Mouse (Mus musculus) kidney, embryonic 15.5 days (tissue): Measurements from ENCODE around the gene Pds5b. TPM values are rescaled to one million over a fixed set of nuclear protein-coding genes. Genes with fewer than 3 reads are reported as not detected.
"Not testable (repeated sequence)": the region's sequence is repeated elsewhere in the genome, so short reads cannot be mapped to it uniquely, and the experiment has no call there.

Experiments used
- ATAC-seq: fragments of 200-750 bp; cut with Nextera tagmentation; replicated peaks from 2 replicates; pipeline ENCODE4 v1.8.0; 2017; ENCODE audit warnings: moderate TSS enrichment; ENCODE audit not compliant: low FRiP score
- H3K27ac ChIP-seq: fragments of 300-500 bp; sonication (generic); 2 replicates; pipeline ENCODE4 v1.5.1; 2015; ENCODE audit warnings: mild to moderate bottlenecking, inconsistent platforms
- H3K27me3 ChIP-seq: fragments of 300-500 bp; sonication (generic); 2 replicates; pipeline ENCODE4 v1.6.1; 2015; ENCODE audit warnings: inconsistent platforms
- H3K36me3 ChIP-seq: fragments of 300-500 bp; sonication (generic); 2 replicates; pipeline ENCODE4 v1.6.1; 2015; ENCODE audit warnings: inconsistent platforms
- H3K4me1 ChIP-seq: fragments of 300-500 bp; sonication (generic); 2 replicates; pipeline ENCODE4 v1.6.1; 2015; ENCODE audit warnings: inconsistent platforms
- H3K4me2 ChIP-seq: fragments of 300-500 bp; sonication (generic); 2 replicates; pipeline ENCODE4 v1.6.1; 2015; ENCODE audit warnings: moderate library complexity, mild to moderate bottlenecking, inconsistent platforms
- H3K4me3 ChIP-seq: fragments of 300-500 bp; sonication (generic); replicated peaks from 2 replicates; pipeline ENCODE4 v1.5.1; 2015; ENCODE audit warnings: mild to moderate bottlenecking, inconsistent platforms
- H3K9ac ChIP-seq: fragments of 300-500 bp; sonication (generic); 2 replicates; pipeline ENCODE4 v1.6.1; 2015; ENCODE audit warnings: mild to moderate bottlenecking, inconsistent platforms
- H3K9me3 ChIP-seq: fragments of 300-500 bp; sonication (generic); replicated peaks from 2 replicates; pipeline ENCODE4 v1.6.1; 2016; ENCODE audit warnings: inconsistent platforms
- WGBS: fragments of 180-500 bp; shearing (Covaris S2); methylation state at CpG from one replicate; pipeline ENCODE4 v1.1.7; 2015; ENCODE audit warnings: mixed read lengths; 5-methylcytosine and 5-hydroxymethylcytosine counted together
- polyA plus RNA-seq: library from polyadenylated mRNA; unstranded; fragments of >200 nt; fragmentation: Nextera tagmentation; extraction: Ambion mirVana; gene quantifications from 2 replicates; pipeline ENCODE4 v1.2.1, GENCODE M21; 2015

Gene Pds5b
- polyA plus RNA-seq, 1 experiment from 2014 or later = 33.8 TPM

DNA sequence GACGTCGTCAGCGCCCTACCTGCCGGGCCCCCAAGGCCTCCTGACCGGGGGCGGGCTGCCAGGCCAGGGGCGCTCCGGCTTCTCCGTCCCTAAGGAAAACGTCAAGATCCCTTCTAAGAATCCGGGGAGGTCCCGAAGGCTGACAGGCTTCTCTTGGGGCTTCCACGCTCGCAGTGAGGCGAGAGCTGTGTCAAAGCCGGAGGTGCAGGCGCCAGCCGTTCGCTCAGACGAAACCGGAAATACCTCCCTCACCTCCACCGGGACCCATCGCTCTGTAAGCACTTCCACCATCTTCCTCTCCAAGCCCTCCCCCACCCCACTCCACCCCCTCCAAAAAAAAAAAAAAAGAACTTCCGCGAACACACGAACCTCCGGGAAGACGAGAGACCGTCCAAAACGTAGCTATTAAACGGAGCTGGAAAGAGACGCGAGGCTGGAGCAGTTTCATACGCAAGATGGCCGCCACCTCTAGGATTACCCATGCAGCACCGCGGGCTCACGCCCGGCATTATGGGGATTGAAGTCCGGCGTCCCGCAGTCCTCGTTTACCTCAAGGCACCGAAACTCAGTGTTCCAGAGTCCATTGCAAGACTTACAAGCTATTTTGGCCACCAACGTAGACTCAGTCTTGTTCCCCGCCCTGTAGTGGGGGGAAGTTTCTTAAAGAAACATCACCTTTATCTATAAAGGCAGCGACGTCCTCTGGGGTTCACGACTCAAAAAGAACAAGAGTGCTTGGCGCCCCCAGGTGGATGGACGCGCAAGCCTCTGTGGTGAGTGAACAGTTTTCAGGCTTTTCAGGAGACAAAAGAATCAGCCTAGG, 8.2 kb upstream of the Pds5b start:
- peaks cover 16% of the 10 kb centered on the region for H3K4me1 ChIP-seq
- ATAC-seq = peak; percentile 99
- peaks cover 22% of the 10 kb centered on the region for H3K36me3 ChIP-seq
- H3K27ac ChIP-seq = peak overlapping the region; percentile 99
- H3K9ac ChIP-seq = peak overlapping the region; percentile 95
- H3K27me3 ChIP-seq = no peaks in the 10 kb centered on the region
- H3K4me2 ChIP-seq = peak overlapping the region; percentile 67
- H3K9me3 ChIP-seq = no peaks in the 10 kb centered on the region
- WGBS = under 1% methylated on average over 52 of the region's 52 CpGs
- peak overlapping the region; percentile 100 for H3K4me3 ChIP-seq

DNA sequence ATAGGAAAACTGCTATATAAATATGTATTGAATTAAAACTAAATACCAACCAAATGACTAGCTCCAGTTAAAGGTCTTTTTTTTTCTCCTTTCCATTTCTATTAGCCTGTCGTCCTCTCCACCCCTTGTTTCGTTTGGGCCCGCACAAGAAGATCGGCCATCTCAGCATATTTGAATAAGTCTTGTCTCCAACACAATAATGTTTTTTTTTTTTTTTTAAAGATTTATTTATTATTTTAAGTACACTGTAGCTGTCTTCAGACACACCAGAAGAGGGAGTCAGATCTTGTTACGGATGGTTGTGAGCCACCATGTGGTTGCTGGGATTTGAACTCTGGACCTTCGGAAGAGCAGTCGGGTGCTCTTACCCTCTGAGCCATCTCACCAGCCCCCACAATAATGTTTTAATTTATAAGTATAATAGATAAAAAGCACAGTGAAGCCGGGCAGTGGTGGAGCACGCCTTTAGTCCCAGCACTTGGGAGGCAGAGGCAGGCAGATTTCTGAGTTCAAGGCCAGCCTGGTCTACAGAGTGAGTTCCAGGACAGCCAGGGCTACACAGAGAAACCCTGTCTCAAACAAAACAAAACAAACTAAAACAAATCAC, 7.3 kb upstream of the Pds5b start, which contains the start of gene N4bp2l2:
Gene N4bp2l2, minus strand, starts transcription at position 51 of the 607 bp plus-strand sequence.
- Histone ChIP-seq H3K36me3 (peaks cover 14% of the 10 kb centered on the region), H3K9ac (peak within 1 kb of the TSS; percentile 95), H3K4me3 (peak within 1 kb of the TSS; percentile 100), H3K4me1 (peaks cover 12% of the 10 kb centered on the region), H3K27ac (peak within 1 kb of the TSS; percentile 99), H3K4me2 (peak within 1 kb of the TSS; percentile 67)
- 91% methylated on average over 9 of the region's 9 CpGs for WGBS
- H3K27me3 ChIP-seq, ATAC-seq, H3K9me3 ChIP-seq: not testable (repeated sequence)

DNA sequence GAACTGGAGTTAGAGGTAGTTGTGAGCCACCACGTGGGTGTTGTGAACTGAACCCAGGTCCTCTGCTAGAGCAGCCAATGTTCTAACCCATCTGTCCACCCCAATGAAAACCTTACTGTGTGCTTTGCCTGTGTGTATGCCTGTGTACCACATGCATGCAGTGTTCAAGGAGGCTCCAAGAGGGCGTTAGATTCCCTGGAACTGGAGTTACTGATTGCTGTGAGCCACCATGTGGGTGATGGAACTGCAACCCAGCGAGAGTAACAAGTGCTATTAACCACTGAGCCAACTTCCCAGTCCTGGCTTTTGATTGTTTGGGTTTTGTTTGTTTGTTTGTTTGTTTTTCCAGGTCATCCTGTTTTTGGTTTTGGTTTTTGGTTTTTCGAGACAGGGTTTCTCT, 4.8 kb upstream of the Pds5b start:
- WGBS = 61% methylated on average over 4 of the region's 4 CpGs
- H3K4me2 ChIP-seq = no peak overlapping the region
- no peak for ATAC-seq
- H3K36me3 ChIP-seq = no peaks in the 10 kb centered on the region
- H3K4me3 ChIP-seq = no peak overlapping the region
- H3K27ac ChIP-seq = no peak overlapping the region
- H3K27me3 ChIP-seq = no peaks in the 10 kb centered on the region
- H3K9me3 ChIP-seq = no peaks in the 10 kb centered on the region
- 0 out of 2 replicates have a peak, but pooled peaks cover 3% of the 10 kb centered on the region for H3K4me1 ChIP-seq
- no peak overlapping the region for H3K9ac ChIP-seq

DNA sequence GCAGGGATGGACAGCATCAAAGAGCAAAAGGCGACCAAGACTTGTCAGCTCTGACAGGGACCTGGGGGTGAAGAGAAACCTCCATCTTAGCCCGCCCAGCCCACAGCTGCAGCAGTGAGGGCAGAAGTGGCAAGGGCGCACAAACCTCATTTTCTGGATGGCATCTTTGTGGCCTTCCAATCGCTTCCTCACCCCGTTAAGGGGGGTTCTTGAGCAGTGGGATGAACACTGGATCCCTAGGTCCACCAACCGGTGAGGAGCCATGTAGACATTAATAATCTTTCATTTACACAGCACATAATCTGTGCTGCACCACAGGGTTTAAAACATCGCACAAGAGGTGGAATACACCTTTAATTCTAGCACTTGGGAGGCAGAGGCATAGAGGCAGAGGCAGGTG, 1.2 kb upstream of the Pds5b start:
- H3K4me3 ChIP-seq = no peak overlapping the region
- 93% methylated on average over 7 of the region's 7 CpGs for WGBS

DNA sequence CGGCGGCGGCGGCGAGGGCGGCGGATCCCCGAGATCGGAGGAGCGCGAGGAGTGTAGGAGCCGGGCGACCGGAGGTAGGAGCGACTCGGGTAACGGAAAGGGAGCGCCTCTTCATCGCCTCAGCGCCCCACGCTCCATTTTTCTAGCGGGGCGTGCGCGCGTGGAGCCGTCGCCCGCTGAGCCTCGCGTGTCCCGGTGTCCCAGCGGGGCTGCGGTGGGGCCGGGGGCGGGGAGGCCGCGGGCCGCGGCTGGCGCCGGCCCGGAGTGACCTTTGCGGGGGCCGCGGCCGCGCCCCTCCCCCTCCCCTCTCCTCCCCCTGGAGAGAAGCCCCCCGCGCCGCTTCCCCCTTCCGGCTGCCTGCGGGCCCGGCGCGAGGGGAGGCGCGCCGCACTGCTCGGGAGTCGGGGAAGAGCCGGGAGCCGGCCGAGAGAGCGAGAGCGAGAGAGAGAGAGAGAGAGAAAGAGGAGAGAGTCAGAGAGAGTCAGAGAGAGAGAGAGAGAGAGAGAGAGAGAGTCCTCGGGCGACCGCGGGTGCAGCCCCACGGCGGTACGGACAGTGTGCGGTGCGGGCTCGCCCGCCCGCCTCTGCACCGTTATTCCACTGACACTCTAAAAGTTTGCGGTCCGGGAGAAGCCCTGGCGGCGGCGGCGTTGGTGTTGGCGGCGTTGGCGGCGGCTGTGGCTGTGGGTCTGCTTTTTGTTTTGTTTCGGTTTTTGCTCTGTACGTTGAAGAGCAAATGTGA, 512 bp downstream of the Pds5b start:
- no peaks in the 10 kb centered on the region for H3K9me3 ChIP-seq
- peak overlapping the region; percentile 97 for H3K9ac ChIP-seq
- H3K4me1 ChIP-seq = peaks cover 15% of the 10 kb centered on the region
- peak overlapping the region; percentile 68 for H3K4me2 ChIP-seq
- peak overlapping the region; percentile 94 for H3K27ac ChIP-seq
- WGBS = under 1% methylated on average over 68 of the region's 91 CpGs
- H3K27me3 ChIP-seq = no peaks in the 10 kb centered on the region
- no peaks in the 10 kb centered on the region for H3K36me3 ChIP-seq
- ATAC-seq = peak; percentile 73
- peak overlapping the region; percentile 95 for H3K4me3 ChIP-seq

More for the DNA sequence above, 1.2 kb upstream of the Pds5b start:
- H3K27me3 ChIP-seq = no peaks in the 10 kb centered on the region
- no peak for ATAC-seq
- no peaks in the 10 kb centered on the region for H3K36me3 ChIP-seq
- no peak overlapping the region for H3K9ac ChIP-seq
- H3K9me3 ChIP-seq = no peaks in the 10 kb centered on the region
- peaks cover 15% of the 10 kb centered on the region for H3K4me1 ChIP-seq
- H3K4me2 ChIP-seq = no peak overlapping the region
- no peak overlapping the region for H3K27ac ChIP-seq

DNA sequence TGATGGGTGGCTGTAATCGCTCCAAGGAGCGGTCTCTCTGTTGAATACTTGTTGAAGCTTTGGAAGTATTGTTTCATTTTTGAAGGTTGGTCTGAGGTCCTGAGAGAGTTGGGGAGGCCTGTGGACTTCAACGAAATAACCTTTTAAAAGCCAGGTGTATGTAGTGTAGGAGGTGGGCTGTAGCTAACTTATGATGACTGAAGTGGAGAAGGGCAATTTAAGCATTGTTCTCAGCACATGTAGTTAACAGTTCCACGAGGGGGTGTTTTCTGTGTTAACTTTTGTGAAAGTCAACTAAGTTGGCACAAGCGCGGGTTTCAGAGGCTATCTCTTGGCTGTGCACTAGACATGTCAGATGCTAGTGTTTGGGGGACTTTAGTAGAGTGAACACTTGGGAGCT, 1.3 kb downstream of the Pds5b start:
- H3K4me2 ChIP-seq = peak overlapping the region; percentile 68
- no peaks in the 10 kb centered on the region for H3K9me3 ChIP-seq
- H3K4me1 ChIP-seq = peaks cover 15% of the 10 kb centered on the region
- H3K36me3 ChIP-seq = no peaks in the 10 kb centered on the region
- WGBS = 53% methylated on average over 6 of the region's 6 CpGs
- H3K4me3 ChIP-seq = peak overlapping the region; percentile 95
- H3K27ac ChIP-seq = no peak overlapping the region
- ATAC-seq = no peak
- no peaks in the 10 kb centered on the region for H3K27me3 ChIP-seq
- H3K9ac ChIP-seq = peak overlapping the region; percentile 97

DNA sequence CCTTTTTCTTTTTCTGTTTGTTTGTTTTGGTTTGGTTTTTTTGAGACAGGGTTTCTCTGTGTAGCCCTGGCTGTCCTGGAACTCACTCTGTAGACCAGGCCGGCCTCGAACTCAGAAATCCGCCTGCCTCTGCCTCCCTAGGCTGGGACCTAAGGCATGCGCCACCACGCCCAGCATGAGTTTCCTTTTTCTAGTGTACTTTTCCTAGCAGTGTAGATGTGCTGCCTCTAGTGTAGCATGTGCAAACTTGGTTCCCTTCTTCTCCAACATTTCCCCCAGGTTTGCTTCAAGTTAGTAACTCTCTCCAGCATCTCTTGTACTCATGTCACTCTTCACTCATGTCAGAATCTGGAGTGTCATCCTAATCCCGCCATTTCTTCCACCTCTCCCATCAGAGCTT, 9.3 kb downstream of the Pds5b start:
- 97% methylated on average over 6 of the region's 6 CpGs for WGBS
- not testable (repeated sequence) for H3K9ac ChIP-seq, H3K9me3 ChIP-seq, H3K4me3 ChIP-seq, H3K4me2 ChIP-seq, H3K4me1 ChIP-seq, H3K27ac ChIP-seq, H3K27me3 ChIP-seq, H3K36me3 ChIP-seq, ATAC-seq

DNA sequence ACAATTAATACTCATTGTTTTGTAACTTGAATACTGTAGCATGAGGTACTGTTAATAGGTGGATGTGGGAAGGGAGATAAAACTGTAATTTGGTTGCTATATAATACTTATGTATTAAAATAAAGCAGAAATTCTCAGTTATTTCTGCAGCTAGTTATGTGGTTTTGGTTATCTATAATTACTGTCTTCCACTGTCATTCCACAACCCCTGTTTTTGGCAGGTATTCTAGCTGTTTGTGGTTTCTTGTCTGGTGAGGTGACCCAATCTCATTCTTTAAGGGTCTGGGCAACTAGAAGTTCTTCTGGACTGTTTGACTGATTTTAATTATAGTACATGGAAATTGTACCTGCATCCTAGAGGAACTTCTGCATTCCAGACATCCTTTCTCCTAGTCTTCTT, 17.1 kb downstream of the Pds5b start:
- peaks cover 10% of the 10 kb centered on the region for H3K36me3 ChIP-seq
- no peaks in the 10 kb centered on the region for H3K4me1 ChIP-seq
- ATAC-seq = no peak
- H3K27me3 ChIP-seq = no peaks in the 10 kb centered on the region
- no peak overlapping the region for H3K27ac ChIP-seq
- H3K9me3 ChIP-seq = 0 out of 2 replicates have a peak, but pooled peaks cover 3% of the 10 kb centered on the region
- no peak overlapping the region for H3K4me3 ChIP-seq
- no peak overlapping the region for H3K4me2 ChIP-seq
- H3K9ac ChIP-seq = no peak overlapping the region

DNA sequence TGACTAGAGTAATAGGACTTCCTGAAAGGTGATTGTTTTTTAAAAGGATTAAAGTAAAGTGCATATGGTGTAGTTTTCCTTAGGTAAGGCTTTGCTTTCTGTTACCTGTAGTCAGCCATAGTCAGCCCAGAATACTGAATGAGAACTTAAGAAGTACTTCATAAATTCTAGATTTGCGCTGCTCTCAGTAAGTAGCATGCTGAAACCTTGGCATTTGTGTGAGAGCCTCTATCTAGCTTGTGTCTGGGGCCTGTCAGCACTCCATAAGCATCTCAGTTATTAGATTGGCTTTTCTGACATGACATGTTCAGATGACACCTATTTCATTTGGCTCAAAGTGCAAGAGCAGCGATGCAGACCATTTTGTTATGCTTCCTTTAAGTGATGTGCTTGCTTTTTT, 19.7 kb downstream of the Pds5b start:
- ATAC-seq = no peak
- H3K27ac ChIP-seq = no peak overlapping the region
- no peaks in the 10 kb centered on the region for H3K4me1 ChIP-seq
- 0 out of 2 replicates have a peak, but pooled peaks cover 3% of the 10 kb centered on the region for H3K9me3 ChIP-seq
- H3K36me3 ChIP-seq = peaks cover 25% of the 10 kb centered on the region
- H3K27me3 ChIP-seq = no peaks in the 10 kb centered on the region
- no peak overlapping the region for H3K9ac ChIP-seq
- 95% methylated on average over 2 of the region's 2 CpGs for WGBS
- no peak overlapping the region for H3K4me2 ChIP-seq
- H3K4me3 ChIP-seq = no peak overlapping the region

DNA sequence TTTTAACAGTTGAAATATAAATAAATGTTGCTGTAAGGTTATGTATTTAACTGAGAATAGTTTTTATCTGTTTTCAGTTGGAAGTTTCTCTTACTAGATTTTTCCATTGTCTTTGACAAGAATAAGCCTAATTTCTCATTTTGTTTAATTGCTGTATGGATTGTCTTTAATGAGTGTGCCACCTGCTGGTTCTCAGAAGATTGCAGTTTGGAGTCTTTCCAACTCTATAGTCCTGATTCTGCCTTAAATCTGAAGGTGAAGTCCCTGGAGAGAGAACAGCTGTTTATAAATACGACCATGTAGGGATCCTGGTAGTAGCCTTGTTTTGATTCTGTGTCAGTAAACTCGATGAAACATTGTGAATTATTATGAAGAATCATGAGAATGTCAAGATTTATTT, 29.2 kb downstream of the Pds5b start:
- Histone ChIP-seq H3K27me3 (no peaks in the 10 kb centered on the region), H3K9ac (no peak overlapping the region), H3K4me2 (no peak overlapping the region), H3K9me3 (no peaks in the 10 kb centered on the region), H3K4me3 (no peak overlapping the region), H3K36me3 (peaks cover 11% of the 10 kb centered on the region; the same call in 1 of the 2 replicates), H3K27ac (no peak overlapping the region), H3K4me1 (no peaks in the 10 kb centered on the region)
- ATAC-seq = no peak
- WGBS = 47% methylated on average over 2 of the region's 2 CpGs

DNA sequence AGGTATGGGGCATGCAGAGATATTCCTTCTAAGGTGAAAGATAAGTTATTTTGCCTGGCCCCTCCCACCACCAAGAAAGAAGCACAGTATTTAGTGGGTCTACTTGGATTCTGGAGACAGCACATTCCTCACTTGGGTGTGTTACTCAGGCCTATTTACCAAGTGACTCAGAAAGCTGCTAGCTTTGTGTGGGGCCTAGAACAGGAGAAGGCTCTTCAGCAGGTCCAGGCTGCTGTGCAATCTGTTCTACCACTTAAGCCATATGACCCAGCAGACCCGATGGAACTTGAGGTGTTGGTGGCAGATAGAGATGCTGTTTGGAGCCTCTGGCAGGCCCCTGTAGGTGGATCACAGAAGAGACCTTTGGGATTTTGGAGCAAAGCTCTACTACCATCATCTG, 33.1 kb downstream of the Pds5b start:
- not testable (repeated sequence) for H3K9ac ChIP-seq, H3K9me3 ChIP-seq, H3K36me3 ChIP-seq, H3K4me3 ChIP-seq, H3K4me1 ChIP-seq, H3K27ac ChIP-seq, H3K27me3 ChIP-seq, ATAC-seq, H3K4me2 ChIP-seq
- 94% methylated on average over 1 of the region's 1 CpGs for WGBS

DNA sequence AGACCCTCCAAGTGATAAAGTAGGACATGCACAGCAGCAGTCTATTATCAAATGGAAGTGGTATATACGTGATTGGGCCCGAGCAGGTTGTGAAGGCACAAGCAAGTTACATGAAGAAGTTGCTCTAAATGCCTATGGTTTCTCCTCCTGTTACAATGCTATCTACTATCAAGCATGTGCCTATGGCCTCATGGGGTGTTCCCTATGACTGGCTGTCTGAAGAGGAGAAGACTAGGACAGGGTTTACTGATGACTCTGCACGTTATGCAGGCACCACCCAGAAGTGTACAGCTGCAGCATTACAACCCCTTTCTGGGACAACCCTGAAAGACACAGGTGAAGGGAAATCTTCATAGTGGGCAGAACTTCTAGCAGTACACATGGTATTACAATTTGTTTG, 33.6 kb downstream of the Pds5b start:
- not testable (repeated sequence) for H3K27me3 ChIP-seq, H3K9ac ChIP-seq, H3K4me2 ChIP-seq, H3K27ac ChIP-seq, H3K4me3 ChIP-seq, H3K4me1 ChIP-seq, H3K36me3 ChIP-seq, ATAC-seq, H3K9me3 ChIP-seq
- WGBS = 92% methylated on average over 3 of the region's 3 CpGs
